Mouse (Mus musculus) ovary, postnatal 14 days (tissue): ENCODE measurements around the gene Diras2.

Experiments
- DNase-seq: peaks from one replicate; pipeline ENCODE4 v3.0.0; 2022; ENCODE audit warnings: low spot score

Diras2 gene

DNA sequence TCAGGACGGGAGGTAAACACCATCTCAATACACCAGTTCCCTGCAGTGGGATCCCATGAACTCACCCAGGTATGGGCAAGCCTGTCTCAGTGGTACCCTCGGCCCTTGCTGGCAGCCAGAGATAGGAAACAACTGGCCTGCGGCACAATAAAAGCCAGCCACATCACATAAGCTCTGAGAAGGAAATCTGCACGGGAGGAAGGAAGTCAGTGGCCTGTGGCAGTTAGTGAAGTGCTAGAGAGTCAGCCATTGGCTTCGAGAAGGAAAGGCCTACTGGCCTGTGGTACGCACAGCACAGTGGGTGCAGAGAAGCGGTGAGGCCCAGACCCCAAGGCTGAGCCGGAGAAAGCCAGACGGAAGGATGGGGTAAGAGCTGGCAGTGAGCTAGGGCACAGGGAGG is 20.2 kb upstream of the Diras2 start:
- no peak for DNase-seq

DNA sequence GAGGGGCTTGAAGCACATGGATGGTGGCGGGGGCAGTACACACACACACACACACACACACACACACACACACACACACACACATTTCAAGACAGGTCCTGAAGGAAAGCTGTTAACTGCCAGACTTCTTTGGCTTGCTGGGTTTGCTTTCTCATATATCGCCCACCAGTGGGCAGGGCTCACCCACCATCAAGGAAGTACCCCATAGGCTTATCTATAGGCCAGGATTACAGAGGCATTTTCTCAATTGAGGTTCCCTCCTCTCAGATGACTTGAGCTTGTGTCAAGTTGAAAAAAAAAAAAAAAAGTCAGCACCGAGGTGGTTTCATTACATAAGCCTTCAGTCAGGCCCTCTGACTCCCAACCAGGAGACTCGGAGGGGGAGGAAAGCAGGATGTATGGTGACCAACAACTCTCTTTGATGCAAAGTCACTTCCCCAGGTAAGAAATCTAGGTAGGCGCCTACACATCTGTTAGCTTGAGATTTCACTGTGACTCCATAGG is 19.7 kb upstream of the Diras2 start:
- DNase-seq: no peak

DNA sequence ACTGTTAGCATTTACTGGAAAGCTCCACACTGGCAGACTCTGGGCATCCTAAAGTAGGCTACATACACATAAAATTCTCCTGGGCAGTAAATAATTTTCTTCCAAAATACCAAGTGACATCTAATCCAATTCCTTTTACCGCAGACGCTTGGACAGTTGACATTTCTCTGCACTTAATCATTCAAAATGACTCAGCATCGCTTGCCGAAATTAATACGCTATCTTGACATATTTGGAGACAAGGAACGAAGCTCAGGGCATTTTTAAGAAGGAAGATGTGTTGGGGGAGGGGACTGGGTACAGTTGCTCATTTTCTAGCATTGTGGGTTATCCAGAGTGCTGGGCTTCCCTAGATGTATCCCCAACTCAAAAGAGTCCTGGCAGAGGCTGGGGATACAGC is 15.2 kb upstream of the Diras2 start:
- no peak for DNase-seq

GRCm38 (mm10) chr13:52542636-52543035 is 11.6 kb upstream of the Diras2 start:
- DNase-seq: no peak

DNA sequence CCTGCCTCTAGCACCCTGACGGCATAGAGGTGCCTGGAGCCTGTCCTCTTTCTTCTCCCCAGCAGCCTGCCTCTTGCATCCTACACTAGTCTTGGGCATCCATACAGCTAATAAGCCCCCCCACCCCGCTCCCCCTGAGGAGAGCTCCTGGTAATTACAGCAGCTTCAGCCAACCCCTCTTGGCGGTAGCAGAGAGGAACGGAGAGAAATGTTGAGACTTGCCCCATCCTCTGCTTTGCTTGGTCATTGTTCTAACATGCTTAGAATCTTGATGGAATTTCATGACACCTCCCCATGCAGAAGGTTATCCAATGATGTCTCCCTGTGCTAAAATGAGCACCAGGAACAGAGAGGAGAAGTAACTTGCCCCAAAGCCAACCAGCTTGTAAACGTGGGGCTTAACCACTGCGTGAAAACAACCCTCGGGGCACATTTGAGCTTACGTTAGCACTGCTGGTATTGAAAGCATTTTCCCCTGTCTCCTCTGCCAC is 11.0 kb upstream of the Diras2 start:
- no peak for DNase-seq

DNA sequence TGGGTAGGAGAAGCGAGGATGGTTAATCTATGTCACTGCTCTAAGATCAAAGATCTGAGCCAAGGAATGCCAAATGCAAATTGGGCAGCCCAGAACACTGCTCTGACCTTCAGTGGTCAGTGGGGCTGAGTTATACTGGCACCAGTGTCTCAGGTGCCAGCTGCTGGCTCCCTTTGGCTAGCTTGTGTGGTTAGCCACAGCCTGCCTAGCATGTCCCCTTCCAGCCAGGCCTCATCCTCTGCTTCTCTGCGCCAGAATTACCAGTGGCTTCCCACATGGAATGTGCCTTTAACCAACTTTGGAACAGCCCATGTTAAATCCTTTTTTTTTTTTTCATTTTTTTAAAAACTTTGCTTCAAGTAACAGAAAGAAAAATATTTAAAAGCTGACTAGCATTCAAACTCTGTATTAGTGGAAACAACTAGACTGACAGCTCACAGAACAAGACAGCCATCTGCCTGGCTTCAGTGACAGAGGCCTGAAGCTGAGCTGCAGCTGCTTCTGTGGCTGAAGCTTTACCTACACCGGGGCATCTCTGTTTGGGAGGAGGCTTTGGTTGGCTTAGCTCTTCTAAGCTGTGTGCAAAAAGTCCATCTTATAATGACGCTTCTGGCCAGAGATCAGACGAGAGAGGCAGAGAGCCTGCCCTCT is 10.4 kb upstream of the Diras2 start:
- no peak for DNase-seq

DNA sequence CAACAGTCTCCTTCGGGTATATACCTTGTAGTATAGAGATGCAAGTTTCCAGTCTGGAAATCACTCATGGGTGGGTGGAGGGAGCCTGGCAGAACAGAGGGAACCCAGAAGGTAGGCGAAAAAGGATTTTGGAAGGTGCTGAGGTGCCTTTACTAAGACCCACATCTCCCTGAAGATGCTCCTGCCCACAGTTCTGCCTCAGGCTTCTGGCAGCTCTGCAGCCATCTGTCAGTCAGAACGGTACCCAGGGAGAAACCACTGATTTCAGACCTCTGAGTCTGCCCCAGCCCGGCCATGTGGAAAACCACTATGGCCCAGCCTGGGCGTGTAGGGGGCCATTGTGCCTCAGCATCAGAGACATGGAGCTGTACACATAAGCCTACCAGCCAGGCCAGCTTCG is 8.4 kb upstream of the Diras2 start:
- DNase-seq: no peak

GRCm38 (mm10) chr13:52538588-52539116 is 7.6 kb upstream of the Diras2 start:
- DNase-seq: no peak

GRCm38 (mm10) chr13:52537754-52538587 is 6.9 kb upstream of the Diras2 start:
- no peak for DNase-seq

DNA sequence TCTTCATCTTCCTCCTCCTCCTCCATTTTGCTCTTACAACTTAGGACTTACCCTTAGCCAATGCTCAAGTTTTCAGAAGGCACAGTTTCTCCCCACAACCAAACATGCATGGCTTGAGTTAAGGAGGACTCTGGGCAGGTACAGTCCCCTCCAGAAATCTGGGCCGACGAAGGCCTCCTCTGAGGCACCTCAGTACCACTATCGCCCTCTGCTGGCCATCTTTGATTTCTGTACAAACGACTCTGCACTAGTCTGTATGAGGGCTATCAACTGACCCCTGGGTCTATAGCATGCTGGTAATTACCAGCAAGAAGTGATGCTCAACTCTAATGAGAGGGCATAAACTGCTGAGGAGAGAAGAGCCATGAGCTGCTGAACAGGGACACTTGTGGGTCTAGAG is 4.5 kb upstream of the Diras2 start:
- peak; percentile 59 for DNase-seq

GRCm38 (mm10) chr13:52533644-52534043 is 2.6 kb upstream of the Diras2 start:
- no peak for DNase-seq

- DNase-seq: peak; percentile 60
Measured at GRCm38 (mm10) chr13:52530008-52530945, 802 bp downstream of the Diras2 start.

DNA sequence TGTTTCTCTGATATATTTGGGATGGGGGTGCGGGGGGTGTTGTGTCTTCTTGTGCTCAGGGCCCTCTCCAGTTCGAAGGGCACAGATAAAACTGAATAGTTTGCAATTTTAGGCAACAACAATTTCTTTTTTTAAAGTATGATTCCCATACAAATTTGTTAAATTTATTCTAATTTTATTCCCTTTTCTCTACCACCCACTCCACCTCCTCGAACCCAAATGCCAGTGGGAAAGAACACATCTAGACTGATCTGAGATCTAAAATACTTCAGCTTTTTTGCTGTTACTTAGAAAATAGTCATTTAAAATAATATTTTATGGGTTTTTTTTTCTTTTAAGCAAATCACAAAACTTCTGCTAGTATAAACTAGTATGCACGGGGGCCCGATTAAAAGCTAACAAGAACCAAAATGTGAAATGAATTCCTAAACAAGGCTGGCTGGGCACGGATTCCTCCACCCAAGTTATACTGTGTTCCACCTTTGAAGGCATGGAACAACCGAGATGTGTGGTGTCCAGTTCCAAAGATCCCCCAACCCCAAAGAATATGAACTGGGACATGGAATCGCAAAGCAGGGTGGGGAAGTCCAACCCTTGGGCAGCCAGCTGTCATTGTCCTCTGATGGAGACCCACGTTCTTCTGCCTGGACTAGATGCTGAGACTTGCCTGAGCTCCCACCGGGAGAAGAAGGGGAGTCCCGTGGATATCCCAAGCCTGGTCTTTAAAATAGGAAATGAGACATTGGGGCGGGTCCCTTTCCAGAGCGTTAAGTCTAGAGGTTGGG is 1.7 kb downstream of the Diras2 start:
- no peak for DNase-seq

GRCm38 (mm10) chr13:52528786-52529185 is 2.3 kb downstream of the Diras2 start:
- DNase-seq: no peak

DNA sequence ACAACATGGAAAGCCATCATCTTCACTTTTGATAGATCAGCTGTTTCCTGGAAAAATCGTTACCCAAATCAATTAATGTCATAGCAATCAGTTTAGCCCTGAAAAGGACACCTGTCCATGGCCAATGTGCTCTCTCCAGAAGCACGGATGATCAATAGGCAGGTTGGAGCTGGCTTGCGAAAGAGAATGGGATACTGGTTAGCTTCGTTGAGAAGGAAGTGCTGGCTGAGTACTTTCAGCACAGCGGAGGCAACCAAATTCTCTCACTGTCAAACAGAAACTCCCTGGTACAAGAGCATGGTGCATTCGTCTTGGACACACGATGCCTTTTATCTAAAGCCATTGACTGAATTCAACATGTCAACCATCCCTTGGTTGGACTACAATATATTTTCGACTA is 2.8 kb downstream of the Diras2 start:
- no peak for DNase-seq

DNA sequence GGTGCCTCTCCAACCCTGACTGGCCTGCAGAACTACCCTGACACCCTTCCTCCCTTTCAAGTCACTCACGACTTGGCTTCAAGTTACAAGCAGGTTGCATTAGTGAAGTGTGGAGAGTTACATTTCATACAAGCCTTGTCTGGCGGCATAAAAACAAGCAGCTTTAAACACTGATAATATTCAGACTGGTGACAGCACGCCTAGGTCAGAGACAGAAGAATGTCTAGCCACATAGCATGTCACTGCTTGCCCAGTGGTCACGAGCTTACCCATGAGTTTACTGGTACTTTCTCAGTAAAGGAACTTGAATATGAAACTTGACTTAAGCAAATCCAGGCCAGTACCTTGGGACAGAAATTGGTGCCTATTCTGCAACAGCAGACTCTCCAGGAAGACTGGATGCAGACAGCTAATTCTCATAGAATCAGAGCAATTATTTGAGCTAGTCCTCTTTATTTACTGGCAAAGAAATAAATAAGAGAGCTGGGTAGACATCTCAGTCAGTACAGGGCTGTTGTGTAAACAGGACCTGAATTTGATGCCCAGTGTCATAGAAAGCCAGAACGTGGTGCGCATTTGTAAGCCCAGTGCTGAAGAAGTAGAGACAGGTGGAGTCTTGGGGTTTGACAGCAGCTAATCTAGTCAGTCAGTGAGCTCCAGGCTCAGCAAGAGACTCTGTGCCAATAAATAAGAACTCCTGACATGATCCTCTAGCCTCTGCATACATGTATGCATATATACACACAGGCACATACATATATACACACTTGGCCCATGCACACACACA is 4.6 kb downstream of the Diras2 start:
- no peak for DNase-seq

GRCm38 (mm10) chr13:52524313-52524712 is 6.8 kb downstream of the Diras2 start:
- no peak for DNase-seq

DNA sequence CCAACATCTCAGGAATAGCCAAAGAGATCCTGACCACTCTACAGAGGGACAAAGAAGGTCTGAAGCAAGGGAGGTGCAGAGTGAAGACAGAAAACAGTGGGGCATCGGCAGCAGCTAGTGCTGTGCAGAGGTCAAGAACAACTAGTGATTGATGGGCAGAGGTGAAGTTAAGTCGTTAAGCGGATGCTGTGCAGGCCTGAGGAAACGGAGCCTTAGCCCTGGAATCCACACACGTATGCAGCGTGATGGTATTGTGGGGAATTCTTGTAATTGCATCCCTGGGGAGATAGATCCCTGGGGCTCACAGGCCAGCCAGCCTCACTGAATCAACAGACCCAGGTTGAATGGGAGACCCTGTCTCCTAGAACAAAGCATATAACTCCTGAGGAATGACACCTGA is 9.9 kb downstream of the Diras2 start:
- DNase-seq: no peak

DNA sequence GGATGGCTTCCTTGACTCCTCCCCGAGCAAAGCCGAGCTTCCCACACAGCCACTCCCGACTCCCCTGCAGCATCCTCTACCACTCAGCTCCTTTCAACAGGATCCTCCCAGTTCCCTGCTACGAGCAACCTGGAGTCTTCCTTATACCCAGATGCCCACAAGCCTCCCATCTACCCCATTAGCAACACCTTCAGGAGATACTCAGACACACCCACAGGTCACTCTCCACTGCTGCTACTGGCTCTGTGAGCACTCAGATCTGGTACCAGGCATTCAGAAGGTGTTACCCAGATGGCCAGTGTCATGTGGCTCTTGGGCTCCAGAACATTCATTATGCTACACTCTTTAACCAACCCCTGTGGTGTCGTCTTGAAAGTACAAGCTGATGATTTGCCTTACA is 11.7 kb downstream of the Diras2 start:
- DNase-seq: no peak

DNA sequence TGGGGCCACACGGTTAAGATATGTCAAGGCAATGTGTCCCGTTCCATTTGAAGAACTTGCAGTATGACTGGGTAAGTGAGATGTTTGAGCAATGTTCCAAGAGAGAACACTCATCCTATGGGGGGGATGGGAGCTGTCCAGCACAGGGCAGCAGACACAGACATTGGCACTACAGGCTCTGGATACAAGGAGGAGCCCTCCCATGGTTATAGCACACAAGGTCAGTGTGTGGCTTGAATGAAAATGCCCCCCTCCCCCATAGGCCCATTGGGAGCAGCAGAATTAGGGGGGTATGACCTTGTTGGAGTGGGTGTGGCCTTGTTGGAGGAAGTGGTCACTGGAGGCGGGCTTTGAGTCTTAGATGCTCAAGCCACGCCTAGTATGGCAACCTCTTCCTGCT is 12.7 kb downstream of the Diras2 start:
- DNase-seq: no peak
